In genomic region chr11:32347264-32347606, GRCm38 (mm10) we compare ENCODE assay signal across 8 mouse cellular contexts. TPM values are rescaled to one million over a fixed set of nuclear protein-coding genes. Genes with fewer than 3 reads are reported as not detected.
DNase-seq lines count a peak whose midpoint lies in the region; ATAC-seq and TF ChIP-seq lines count a peak whose summit lies in the region.

No protein-coding gene starts in this region.

- H3K4me3 ChIP-seq in layer of hippocampus, adult 2 months: peak overlapping the region; percentile 73
- H3K4me3 ChIP-seq in embryonic facial prominence, embryonic 13.5 days: peak overlapping the region; percentile 79
- H3K4me3 ChIP-seq in intestine, embryonic 14.5 days (ENCODE audit: low read depth, low read length): peak overlapping the region; percentile 83
- peak overlapping the region; percentile 86 for H3K4me3 ChIP-seq in myocyte

- H3K79me2 ChIP-seq in myocyte (ENCODE audit: control insufficient read depth, insufficient read depth): peaks cover 44% of the 10 kb centered on the region

- H3K27ac ChIP-seq in layer of hippocampus, adult 2 months: peak overlapping the region; percentile 72
- H3K27ac ChIP-seq in embryonic facial prominence, embryonic 13.5 days: peak overlapping the region; percentile 90
- H3K27ac ChIP-seq in intestine, embryonic 14.5 days (ENCODE audit: low read depth): peak overlapping the region; percentile 79

- TF ChIP-seq POLR2A in myocyte (IDR thresholded peaks at IDR 0.05; ENCODE audit: insufficient read length, low read depth): no peak

- ATAC-seq in embryonic facial prominence, embryonic 13.5 days (ENCODE audit: insufficient number of reproducible peaks, insufficient read depth, low FRiP score, low TSS enrichment, low read depth): no peak
- peak; percentile 19 for ATAC-seq in intestine, embryonic 14.5 days (replicated peaks; ENCODE audit: low FRiP score, low TSS enrichment, low read depth)
- no peak for ATAC-seq in frontal cortex, adult (ENCODE audit: low TSS enrichment)

- peak overlapping the region; percentile 96 for H3ac ChIP-seq in myocyte (ENCODE audit: control insufficient read depth, insufficient read length)

- H3K9ac ChIP-seq in embryonic facial prominence, embryonic 13.5 days: peak overlapping the region; percentile 96
- peak overlapping the region; percentile 85 for H3K9ac ChIP-seq in intestine, embryonic 14.5 days (ENCODE audit: low read length)

- H3K4me2 ChIP-seq in embryonic facial prominence, embryonic 13.5 days: peak overlapping the region; percentile 92
- peak overlapping the region; percentile 81 for H3K4me2 ChIP-seq in intestine, embryonic 14.5 days (ENCODE audit: low read length)
- peak overlapping the region; percentile 88 for H3K4me2 ChIP-seq in myocyte (ENCODE audit: low read depth)

- H3K4me1 ChIP-seq in embryonic facial prominence, embryonic 13.5 days: peaks cover 33% of the 10 kb centered on the region
- H3K4me1 ChIP-seq in intestine, embryonic 14.5 days (replicated peaks; ENCODE audit: control insufficient read depth, insufficient read depth, low read length): peaks cover 24% of the 10 kb centered on the region

- 0 out of 2 replicates have a peak, but pooled peaks cover 7% of the 10 kb centered on the region for H3K9me3 ChIP-seq in embryonic facial prominence, embryonic 13.5 days
- no peaks in the 10 kb centered on the region for H3K9me3 ChIP-seq in intestine, embryonic 14.5 days (ENCODE audit: control insufficient read depth, low read length)

- 3% methylated on average over 10 of the region's 10 CpGs for WGBS in embryonic facial prominence, embryonic 13.5 days
- 4% methylated on average over 10 of the region's 10 CpGs for WGBS in intestine, embryonic 14.5 days

- no peak for TF ChIP-seq CTCF in layer of hippocampus, adult 2 months (conservative IDR thresholded peaks at IDR 0.05)

- peaks cover 19% of the 10 kb centered on the region for H3K36me3 ChIP-seq in embryonic facial prominence, embryonic 13.5 days
- H3K36me3 ChIP-seq in intestine, embryonic 14.5 days (ENCODE audit: control insufficient read depth, insufficient read depth, low read length): peaks cover 20% of the 10 kb centered on the region
- H3K36me3 ChIP-seq in myocyte (ENCODE audit: control insufficient read depth, insufficient read depth): peaks cover 20% of the 10 kb centered on the region

- no peaks in the 10 kb centered on the region for H3K27me3 ChIP-seq in embryonic facial prominence, embryonic 13.5 days
- no peaks in the 10 kb centered on the region for H3K27me3 ChIP-seq in intestine, embryonic 14.5 days (replicated peaks; ENCODE audit: control insufficient read depth, insufficient read depth, low read length)
- H3K27me3 ChIP-seq in myocyte (ENCODE audit: control insufficient read depth, insufficient read depth, insufficient read length): no peaks in the 10 kb centered on the region

- intact Hi-C loops in gastrocnemius, postnatal 14 days (cut with DNase I; ENCODE audit: low total_unique reads): loop anchor here (5.0 to 10.0 kb wide), 2 partner anchors 50 to 98 kb away; no protein-coding TSS in a partner anchor

- DNase-seq in layer of hippocampus, adult 2 months (ENCODE audit: low spot score in 2 of 2): no peak
- no peak for DNase-seq in layer of hippocampus, postnatal 25 days (ENCODE audit: extremely low spot score in 1 of 2, low spot score in 1 of 2)
- no peak for DNase-seq in intestine, embryonic 14.5 days (ENCODE audit: low spot score)
- DNase-seq in gastrocnemius, postnatal 14 days: no peak
- DNase-seq in embryo, embryonic 9.5 days (ENCODE audit: extremely low spot score): no peak

TF ChIP-seq in myocyte, 11 proteins besides CTCF, POLR2A, EP300 and RAD21:
- TF ChIP-seq POLR2AphosphoS2 (IDR thresholded peaks at IDR 0.05; ENCODE audit: insufficient read length, low read depth) (no peak), MYOD1 (IDR thresholded peaks at IDR 0.05; ENCODE audit: control insufficient read depth in 1 of 3, insufficient read length in 2 of 3, low read depth in 2 of 3) (no peak), E2F4 (IDR thresholded peaks at IDR 0.05; ENCODE audit: insufficient read depth) (no peak), MAX (IDR thresholded peaks at IDR 0.05; ENCODE audit: low read depth) (no peak), TCF3 (IDR thresholded peaks at IDR 0.05; ENCODE audit: insufficient read length, low read depth) (no peak), REST (IDR thresholded peaks at IDR 0.05; ENCODE audit: insufficient read depth, insufficient read length) (no peak)

RNA-seq across cellular contexts. Expression of gene Sh3pxd2b, which starts 0.4 kb away (rescaled TPM):
- 10 to 100 TPM; 10.2 to 11.1 TPM for total RNA-seq in layer of hippocampus, adult 2 months (2021)
- 10 to 100 TPM in 1 of 2 experiments, 1 to 10 TPM in 1; 9.8 to 10.9 TPM for total RNA-seq in layer of hippocampus, postnatal 25 days (2021)
- 29.4 and 30.1 TPM in 2 replicates for polyA plus RNA-seq in embryonic facial prominence, embryonic 13.5 days (2015; fragmentation: Nextera tagmentation; extraction: Ambion mirVana)
- polyA plus RNA-seq in intestine, embryonic 14.5 days (2014; fragmentation: Nextera tagmentation; extraction: Ambion mirVana): 20.0 and 23.1 TPM in 2 replicates
- polyA plus RNA-seq in myocyte (2012; fragmentation: generic; extraction: Trizol): 22.3 TPM
- 10 to 100 TPM; 15.1 to 16.8 TPM for total RNA-seq in gastrocnemius, postnatal 14 days (2021)

RNA-seq across cellular contexts. Expression of gene Hbq1a, which starts 47.4 kb away (rescaled TPM):
- 1 to 10 TPM; 1.1 to 1.8 TPM for total RNA-seq in layer of hippocampus, adult 2 months (2021)
- total RNA-seq in layer of hippocampus, postnatal 25 days (2021): 1 to 10 TPM in 1 of 2 experiments, not detected in 1; 1.1 TPM
- 1.3 and 1.6 TPM in 2 replicates for polyA plus RNA-seq in embryonic facial prominence, embryonic 13.5 days (2015; fragmentation: Nextera tagmentation; extraction: Ambion mirVana)
- not detected in 2 replicates for polyA plus RNA-seq in intestine, embryonic 14.5 days (2014; fragmentation: Nextera tagmentation; extraction: Ambion mirVana)
- 0.24 TPM for polyA plus RNA-seq in myocyte (2012; fragmentation: generic; extraction: Trizol)
- total RNA-seq in gastrocnemius, postnatal 14 days (2021): not detected

RNA-seq across cellular contexts. Expression of gene Hba-a2, which starts 50.9 kb away (rescaled TPM):
- total RNA-seq in layer of hippocampus, adult 2 months (2021): 100 to 1,000 TPM; 253 to 450 TPM
- 100 to 1,000 TPM; 469 to 517 TPM for total RNA-seq in layer of hippocampus, postnatal 25 days (2021)
- polyA plus RNA-seq in embryonic facial prominence, embryonic 13.5 days (2015; fragmentation: Nextera tagmentation; extraction: Ambion mirVana): 7,810 and 10,560 TPM in 2 replicates
- 5,179 and 7,428 TPM in 2 replicates for polyA plus RNA-seq in intestine, embryonic 14.5 days (2014; fragmentation: Nextera tagmentation; extraction: Ambion mirVana)
- not detected for polyA plus RNA-seq in myocyte (2012; fragmentation: generic; extraction: Trizol)
- 100 to 1,000 TPM; 795 to 814 TPM for total RNA-seq in gastrocnemius, postnatal 14 days (2021)
